Mouse (Mus musculus): ENCODE results near the gene Chrm4. TPM values are rescaled to one million over a fixed set of nuclear protein-coding genes. Genes with fewer than 3 reads are reported as not detected.
A peak's percentile ranks its signal among the peaks of the same experiment; 100 is the strongest.

Gene Chrm4
- polyA plus RNA-seq, 1 experiment = 0.97 TPM

- TF ChIP-seq CTCF (IDR thresholded peaks at IDR 0.05; ENCODE audit: low read depth, low read length) (no peak), POLR2A (IDR thresholded peaks at IDR 0.05; ENCODE audit: insufficient read depth, low read length) (no peak), EP300 (IDR thresholded peaks at IDR 0.05; ENCODE audit: insufficient read depth, low read depth, low read length) (no peak)
- Histone ChIP-seq H3K9ac (ENCODE audit: low read depth, poor library complexity, severe bottlenecking) (peak overlapping the region; percentile 73), H3K4me1 (ENCODE audit: control insufficient read depth, insufficient read depth, low read length) (peaks cover 13% of the 10 kb centered on the region), H3K4me3 (ENCODE audit: low read depth, low read length) (peak overlapping the region; percentile 71; the same call in 1 of the 2 replicates), H3K27me3 (ENCODE audit: control insufficient read depth, insufficient read depth, low read length, poor library complexity, severe bottlenecking) (no peaks in the 10 kb centered on the region), H3K9me3 (replicated peaks; ENCODE audit: control insufficient read depth, insufficient read depth, low read length, poor library complexity, severe bottlenecking) (no peaks in the 10 kb centered on the region), H3K36me3 (ENCODE audit: control insufficient read depth, insufficient read depth, low read length, poor library complexity, severe bottlenecking) (no peaks in the 10 kb centered on the region), H3K27ac (ENCODE audit: insufficient read depth, low read length) (no peak overlapping the region)
Observed at GRCm38 (mm10) chr2:91961901-91962761, 35.1 kb downstream of the Chrm4 start.

GRCm38 (mm10) chr2:91962864-91963401 lies 35.9 kb downstream of the Chrm4 start:
- no peaks in the 10 kb centered on the region for H3K9me3 ChIP-seq (replicated peaks; ENCODE audit: control insufficient read depth, insufficient read depth, low read length, poor library complexity, severe bottlenecking)
- peaks cover 13% of the 10 kb centered on the region for H3K4me1 ChIP-seq (ENCODE audit: control insufficient read depth, insufficient read depth, low read length)
- TF ChIP-seq EP300 (IDR thresholded peaks at IDR 0.05; ENCODE audit: insufficient read depth, low read depth, low read length) = no peak
- TF ChIP-seq POLR2A (IDR thresholded peaks at IDR 0.05; ENCODE audit: insufficient read depth, low read length) = no peak
- TF ChIP-seq CTCF (IDR thresholded peaks at IDR 0.05; ENCODE audit: low read depth, low read length) = no peak
- H3K9ac ChIP-seq (ENCODE audit: low read depth, poor library complexity, severe bottlenecking) = peak overlapping the region; percentile 73
- H3K36me3 ChIP-seq (ENCODE audit: control insufficient read depth, insufficient read depth, low read length, poor library complexity, severe bottlenecking) = no peaks in the 10 kb centered on the region
- peak overlapping the region; percentile 71 for H3K4me3 ChIP-seq (ENCODE audit: low read depth, low read length)
- H3K27ac ChIP-seq (ENCODE audit: insufficient read depth, low read length) = no peak overlapping the region
- no peaks in the 10 kb centered on the region for H3K27me3 ChIP-seq (ENCODE audit: control insufficient read depth, insufficient read depth, low read length, poor library complexity, severe bottlenecking)

GRCm38 (mm10) chr2:91963443-91963932 lies 36.4 kb downstream of the Chrm4 start:
- Histone ChIP-seq H3K9ac (ENCODE audit: low read depth, poor library complexity, severe bottlenecking) (peak overlapping the region; percentile 73), H3K27ac (ENCODE audit: insufficient read depth, low read length) (no peak overlapping the region), H3K9me3 (replicated peaks; ENCODE audit: control insufficient read depth, insufficient read depth, low read length, poor library complexity, severe bottlenecking) (no peaks in the 10 kb centered on the region), H3K36me3 (ENCODE audit: control insufficient read depth, insufficient read depth, low read length, poor library complexity, severe bottlenecking) (no peaks in the 10 kb centered on the region), H3K4me1 (ENCODE audit: control insufficient read depth, insufficient read depth, low read length) (peaks cover 13% of the 10 kb centered on the region), H3K27me3 (ENCODE audit: control insufficient read depth, insufficient read depth, low read length, poor library complexity, severe bottlenecking) (no peaks in the 10 kb centered on the region), H3K4me3 (ENCODE audit: low read depth, low read length) (peak overlapping the region; percentile 71)
- peak; percentile 81 for TF ChIP-seq CTCF (IDR thresholded peaks at IDR 0.05; ENCODE audit: low read depth, low read length)
- TF ChIP-seq EP300 (IDR thresholded peaks at IDR 0.05; ENCODE audit: insufficient read depth, low read depth, low read length) = no peak

- no peaks in the 10 kb centered on the region for H3K9me3 ChIP-seq (replicated peaks; ENCODE audit: control insufficient read depth, insufficient read depth, low read length, poor library complexity, severe bottlenecking)
Observed at GRCm38 (mm10) chr2:91964610-91965204, 37.7 kb downstream of the Chrm4 start.

GRCm38 (mm10) chr2:91965417-91965816 lies 38.4 kb downstream of the Chrm4 start:
- peaks cover 7% of the 10 kb centered on the region for H3K4me1 ChIP-seq (ENCODE audit: control insufficient read depth, insufficient read depth, low read length)
- no peak for TF ChIP-seq EP300 (IDR thresholded peaks at IDR 0.05; ENCODE audit: insufficient read depth, low read depth, low read length)
- no peaks in the 10 kb centered on the region for H3K36me3 ChIP-seq (ENCODE audit: control insufficient read depth, insufficient read depth, low read length, poor library complexity, severe bottlenecking)
- H3K27me3 ChIP-seq (ENCODE audit: control insufficient read depth, insufficient read depth, low read length, poor library complexity, severe bottlenecking) = no peaks in the 10 kb centered on the region
- no peak overlapping the region for H3K27ac ChIP-seq (ENCODE audit: insufficient read depth, low read length)
- H3K4me3 ChIP-seq (ENCODE audit: low read depth, low read length) = peak overlapping the region; percentile 44
- H3K9ac ChIP-seq (ENCODE audit: low read depth, poor library complexity, severe bottlenecking) = peak overlapping the region; percentile 47
- H3K9me3 ChIP-seq (replicated peaks; ENCODE audit: control insufficient read depth, insufficient read depth, low read length, poor library complexity, severe bottlenecking) = no peaks in the 10 kb centered on the region

More at GRCm38 (mm10) chr2:91964610-91965204, 37.7 kb downstream of the Chrm4 start:
- H3K36me3 ChIP-seq (ENCODE audit: control insufficient read depth, insufficient read depth, low read length, poor library complexity, severe bottlenecking) = no peaks in the 10 kb centered on the region
- H3K4me1 ChIP-seq (ENCODE audit: control insufficient read depth, insufficient read depth, low read length) = peaks cover 8% of the 10 kb centered on the region
- TF ChIP-seq CTCF (IDR thresholded peaks at IDR 0.05; ENCODE audit: low read depth, low read length) (no peak), EP300 (IDR thresholded peaks at IDR 0.05; ENCODE audit: insufficient read depth, low read depth, low read length) (no peak), POLR2A (IDR thresholded peaks at IDR 0.05; ENCODE audit: insufficient read depth, low read length) (no peak)
- H3K27me3 ChIP-seq (ENCODE audit: control insufficient read depth, insufficient read depth, low read length, poor library complexity, severe bottlenecking) = no peaks in the 10 kb centered on the region
- H3K27ac ChIP-seq (ENCODE audit: insufficient read depth, low read length) = no peak overlapping the region
- H3K9ac ChIP-seq (ENCODE audit: low read depth, poor library complexity, severe bottlenecking) = peak overlapping the region; percentile 47
- no peak overlapping the region for H3K4me3 ChIP-seq (ENCODE audit: low read depth, low read length)
